Mouse (Mus musculus) liver (tissue): ENCODE measurements around the gene Gpc4.
A peak's percentile ranks its signal among the peaks of the same experiment; 100 is the strongest.

Source experiments
- DNase-seq: peaks from one replicate; pipeline ENCODE4 v3.0.0-alpha.2; 2020; ENCODE audit warnings: mixed read lengths

The Gpc4 gene

DNA sequence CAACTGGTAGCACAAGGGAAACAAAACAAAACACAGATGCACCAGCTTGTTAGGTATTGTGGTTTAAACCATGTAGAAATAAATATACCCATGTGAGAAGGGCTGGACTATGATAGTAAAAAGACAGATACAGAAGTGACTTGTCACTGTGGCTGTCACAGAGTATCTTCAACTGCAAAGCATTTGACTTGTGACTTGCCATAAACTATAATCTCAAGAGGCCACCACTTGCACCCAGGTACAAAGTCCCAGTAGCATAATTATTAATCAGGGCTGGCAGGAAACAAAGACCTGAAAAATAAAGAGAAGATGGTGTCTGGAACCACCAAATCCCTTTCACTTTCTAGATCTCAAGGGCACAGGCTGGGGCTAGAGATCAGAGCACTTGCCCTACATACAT lies 19.5 kb downstream of the Gpc4 start:
- no peak for DNase-seq

DNA sequence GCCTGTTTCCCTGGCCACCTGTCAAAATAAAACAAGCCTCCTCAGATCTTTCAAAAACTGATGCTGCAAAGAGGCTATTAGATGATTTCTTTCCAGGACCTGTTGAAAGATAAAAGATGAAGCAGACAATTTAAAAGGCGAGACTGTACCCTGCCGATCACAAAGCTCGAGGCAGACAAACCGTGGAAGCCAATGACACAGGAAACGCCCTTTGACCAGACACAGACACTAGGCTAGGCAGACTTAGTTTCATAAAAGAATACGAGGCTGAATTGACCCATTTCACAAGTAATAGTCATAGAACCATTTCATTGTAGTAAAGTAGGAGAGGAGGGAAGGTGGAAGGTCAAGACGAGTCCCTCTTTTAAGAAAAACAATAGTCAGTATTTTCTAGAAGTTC lies 20.6 kb downstream of the Gpc4 start:
- DNase-seq = no peak

GRCm38 (mm10) chrX:52140316-52140715 lies 24.7 kb downstream of the Gpc4 start:
- DNase-seq = no peak

DNA sequence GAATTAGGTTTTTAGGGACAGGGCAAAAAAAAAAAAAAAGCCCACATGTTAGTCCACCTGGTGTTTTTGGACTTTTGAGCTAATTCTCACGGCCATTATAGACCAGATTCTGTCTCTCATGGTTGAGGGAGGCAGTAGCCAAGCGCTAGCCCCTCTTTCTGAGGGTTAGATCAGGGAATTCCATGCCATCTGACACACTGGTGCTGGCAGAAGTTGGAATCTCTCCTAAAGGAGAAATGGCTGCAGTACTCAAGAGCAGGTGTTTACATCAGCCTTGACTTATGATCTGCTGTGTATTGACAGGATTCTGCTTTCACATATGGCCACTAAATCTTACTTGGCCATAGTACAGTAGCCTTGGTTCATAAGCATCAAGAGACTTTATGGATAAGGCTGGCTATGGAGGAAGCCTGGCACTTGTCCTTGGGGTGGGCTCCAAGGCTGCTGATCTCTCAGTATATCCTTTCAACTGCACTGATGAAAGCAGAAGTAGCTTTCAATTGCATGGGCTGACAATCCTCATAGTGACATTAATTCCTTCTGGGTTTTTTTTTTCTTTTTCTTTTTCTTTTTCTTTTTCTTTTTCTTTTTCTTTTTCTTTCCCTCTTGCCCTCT lies 26.5 kb downstream of the Gpc4 start:
- DNase-seq = no peak

DNA sequence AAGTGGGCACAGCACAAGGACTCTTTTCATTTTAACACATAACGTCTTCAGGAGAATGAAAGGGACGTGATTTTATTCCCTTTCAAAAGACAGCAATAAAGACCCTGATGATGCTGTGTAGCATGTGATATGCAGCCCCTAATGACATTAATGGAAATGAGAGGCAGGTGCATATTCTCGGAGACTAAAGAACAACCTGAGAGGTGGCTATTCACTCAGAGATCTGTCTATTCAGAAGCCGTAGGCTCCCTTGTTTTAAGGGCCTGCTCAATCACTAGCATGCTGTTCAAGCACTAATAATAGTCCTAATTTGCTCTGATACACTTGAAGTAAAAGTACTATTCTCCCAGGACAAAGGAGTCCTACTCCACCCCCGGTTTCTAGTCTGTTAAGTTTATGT lies 27.0 kb downstream of the Gpc4 start:
- DNase-seq = no peak

DNA sequence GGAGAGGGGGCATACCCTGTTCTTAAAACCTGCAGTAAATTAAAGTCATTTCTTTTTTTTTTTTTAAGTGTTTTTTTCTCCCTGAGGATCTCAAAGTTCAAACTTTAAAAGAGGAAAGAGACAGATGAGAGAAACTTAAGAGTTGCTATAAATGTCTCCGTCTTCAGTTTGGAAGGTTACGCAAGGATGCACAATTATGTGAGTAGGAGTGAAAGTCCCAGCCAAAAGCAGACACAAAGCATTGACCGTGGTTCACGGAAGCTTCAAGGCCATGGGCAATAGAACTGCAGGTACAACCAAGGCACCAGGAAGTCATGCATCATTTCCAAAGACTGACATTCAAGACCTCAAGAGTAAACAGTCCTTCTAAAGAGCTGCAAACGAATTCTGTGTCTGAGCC lies 28.5 kb downstream of the Gpc4 start:
- no peak for DNase-seq

DNA sequence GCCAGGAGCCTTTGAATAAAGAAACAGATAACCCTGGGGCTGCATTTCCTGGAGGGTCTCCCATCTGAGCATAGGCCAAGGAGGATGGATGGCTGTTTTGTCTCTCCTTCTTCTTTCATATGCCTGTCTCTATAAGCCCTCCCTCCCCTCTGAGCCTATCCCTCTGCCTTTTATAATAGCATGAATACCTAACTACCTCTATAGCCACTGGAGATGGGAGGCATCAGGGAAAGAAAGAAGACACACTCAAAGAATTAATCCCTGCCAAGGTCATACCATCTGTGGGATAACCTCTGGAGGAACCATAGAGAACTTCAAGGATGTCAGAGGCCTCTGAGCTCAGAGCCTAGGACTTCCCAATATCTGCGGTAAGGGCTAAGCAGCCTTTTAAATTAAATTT lies 35.4 kb downstream of the Gpc4 start:
- DNase-seq = no peak

- DNase-seq = no peak
Measured at GRCm38 (mm10) chrX:52128794-52129193, 36.3 kb downstream of the Gpc4 start.

DNA sequence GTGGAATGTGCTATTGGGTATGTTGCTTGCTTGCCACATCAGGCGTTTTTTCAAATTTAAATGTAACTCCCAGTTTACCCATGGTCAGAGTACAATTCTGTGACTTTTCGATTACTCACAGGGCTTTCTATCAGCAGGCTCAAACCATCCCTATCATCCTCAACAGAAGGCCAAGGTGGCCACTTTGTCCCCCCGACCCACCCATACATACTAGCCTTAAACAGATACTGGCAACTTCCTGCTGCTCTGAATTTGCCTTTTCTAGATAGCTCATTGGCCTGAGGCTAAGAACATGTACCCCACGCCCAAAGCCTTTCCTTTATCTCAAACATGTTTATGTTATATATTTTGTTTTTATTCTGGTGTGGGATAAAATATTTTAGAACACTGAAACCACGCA lies 51.4 kb downstream of the Gpc4 start:
- peak; percentile 15 for DNase-seq

DNA sequence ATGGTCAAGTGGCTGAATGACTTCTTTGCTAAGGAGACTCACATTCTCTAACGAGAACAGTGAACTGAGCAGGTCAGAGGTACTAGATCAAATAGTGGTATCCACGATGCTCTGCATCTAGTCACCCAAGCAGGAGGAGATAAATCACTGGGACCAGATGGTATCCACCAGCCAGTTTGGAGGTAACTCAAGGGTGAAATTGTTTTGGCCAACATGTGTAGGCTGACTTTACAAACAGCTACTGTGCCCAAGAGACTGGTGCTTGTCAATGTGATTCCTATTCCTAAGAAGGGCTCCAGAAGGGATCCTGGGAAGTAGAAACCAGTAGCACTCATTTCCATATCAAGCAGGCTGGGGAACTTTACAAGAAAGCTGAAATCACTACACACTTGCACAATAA lies 55.4 kb downstream of the Gpc4 start:
- DNase-seq = no peak

DNA sequence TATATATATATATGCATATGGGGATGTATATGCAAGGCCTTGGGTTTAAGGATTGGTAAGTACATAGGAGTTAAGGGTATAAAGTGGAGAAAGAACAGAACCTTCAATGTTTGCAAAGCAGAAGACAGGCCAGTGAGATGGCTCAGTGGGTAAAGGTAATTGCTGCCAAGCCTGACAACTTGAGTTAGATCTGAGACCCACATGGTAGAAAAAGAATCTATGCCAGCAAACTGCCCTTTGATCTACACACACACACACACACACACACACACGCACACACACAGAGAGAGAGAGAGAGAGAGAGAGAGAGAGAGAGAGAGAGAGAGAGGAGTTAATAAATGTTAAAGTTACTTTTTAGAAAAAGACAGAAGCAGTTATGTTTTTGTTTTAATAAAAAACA lies 56.1 kb downstream of the Gpc4 start:
- no peak for DNase-seq

DNA sequence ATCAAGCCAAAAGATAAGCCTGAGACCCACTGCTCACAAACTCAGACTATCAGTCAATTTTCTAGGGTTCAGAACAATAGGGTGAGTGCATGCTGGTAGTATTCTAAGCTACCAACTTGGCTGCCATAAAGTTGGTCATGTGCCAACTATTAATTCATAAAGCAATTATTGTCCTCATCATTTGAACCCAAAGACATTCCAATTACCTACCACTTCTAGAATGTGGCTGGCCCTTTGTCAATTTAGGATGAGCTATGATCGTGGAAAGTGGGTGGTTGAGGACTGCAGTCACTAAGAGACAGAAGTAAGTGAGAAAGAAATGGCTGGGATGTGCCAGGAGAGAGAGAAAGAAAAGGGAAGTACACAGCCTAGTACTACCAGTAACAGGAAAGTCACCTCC lies 61.3 kb downstream of the Gpc4 start:
- no peak for DNase-seq

DNA sequence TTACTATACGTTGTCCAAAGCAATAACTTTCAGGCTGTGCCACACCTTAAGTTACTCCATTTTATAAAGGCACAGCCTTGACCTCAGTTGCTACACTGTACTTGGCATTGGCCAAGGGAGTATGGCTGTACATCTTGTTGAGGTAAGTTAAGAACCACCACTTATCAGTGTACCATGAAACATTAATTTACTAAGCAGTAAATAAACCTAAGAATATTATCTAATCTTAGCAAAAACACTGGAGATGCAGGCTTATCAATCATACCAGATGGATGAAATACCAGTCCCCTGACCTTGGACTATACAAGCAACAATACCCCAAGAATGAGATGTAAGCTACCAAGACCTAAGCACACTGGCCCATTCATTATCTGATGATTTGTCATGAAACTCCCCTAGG lies 63.1 kb downstream of the Gpc4 start:
- DNase-seq = no peak

GRCm38 (mm10) chrX:52101445-52101844 lies 63.6 kb downstream of the Gpc4 start:
- peak; percentile 6 for DNase-seq

DNA sequence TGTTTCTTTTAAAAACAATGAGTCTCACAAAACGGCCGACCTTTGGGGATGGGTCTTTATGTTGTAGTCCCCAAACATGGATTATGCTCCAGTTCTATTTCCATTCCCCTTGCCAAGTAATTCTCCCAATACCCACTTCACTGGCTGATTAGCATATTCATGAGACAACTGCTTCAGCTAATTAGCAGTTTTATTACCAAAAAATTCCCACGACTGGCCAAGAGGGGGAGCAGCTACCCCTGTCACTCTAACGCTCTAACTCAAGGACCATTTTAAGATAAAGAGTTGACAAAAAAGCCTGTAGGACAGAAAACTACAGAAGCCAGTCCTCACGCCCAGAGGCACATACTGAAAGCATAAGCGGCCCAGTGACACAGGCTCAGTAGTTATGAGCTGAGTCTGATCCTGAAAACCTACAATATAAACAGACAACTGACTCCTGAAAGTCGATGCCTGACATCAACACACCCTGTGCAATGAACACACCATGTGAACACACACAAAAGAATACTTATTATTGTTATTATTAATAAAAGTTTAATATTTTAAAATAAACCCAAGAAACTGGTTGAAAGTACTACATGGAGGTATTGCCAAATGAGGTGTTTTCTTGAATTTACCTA lies 77.2 kb downstream of the Gpc4 start:
- DNase-seq = peak; percentile 43

GRCm38 (mm10) chrX:52086885-52087573 lies 78.0 kb downstream of the Gpc4 start:
- no peak for DNase-seq

GRCm38 (mm10) chrX:52083557-52083956 lies 81.5 kb downstream of the Gpc4 start:
- no peak for DNase-seq

- DNase-seq = no peak
Measured at GRCm38 (mm10) chrX:52072410-52072809, 92.6 kb downstream of the Gpc4 start.

DNA sequence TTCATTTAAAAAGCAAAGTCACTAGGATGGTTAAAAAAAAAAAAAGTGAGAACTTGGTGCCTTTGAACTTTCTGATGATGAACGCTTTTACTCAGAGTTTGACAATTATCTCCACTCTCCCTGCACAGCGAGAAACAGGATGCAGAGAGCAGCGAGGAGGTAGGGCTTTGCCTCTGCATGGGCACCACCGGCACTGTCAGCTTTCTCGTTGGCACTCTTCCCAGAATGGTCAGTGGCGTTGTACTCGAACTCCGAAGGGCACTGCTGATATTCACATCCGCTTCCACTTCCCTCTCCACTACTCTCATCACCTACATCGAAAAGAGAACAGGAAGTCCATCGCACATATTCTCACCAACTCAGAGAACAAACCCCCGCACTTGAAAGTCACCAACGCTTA lies 111.6 kb downstream of the Gpc4 start:
- DNase-seq = no peak

DNA sequence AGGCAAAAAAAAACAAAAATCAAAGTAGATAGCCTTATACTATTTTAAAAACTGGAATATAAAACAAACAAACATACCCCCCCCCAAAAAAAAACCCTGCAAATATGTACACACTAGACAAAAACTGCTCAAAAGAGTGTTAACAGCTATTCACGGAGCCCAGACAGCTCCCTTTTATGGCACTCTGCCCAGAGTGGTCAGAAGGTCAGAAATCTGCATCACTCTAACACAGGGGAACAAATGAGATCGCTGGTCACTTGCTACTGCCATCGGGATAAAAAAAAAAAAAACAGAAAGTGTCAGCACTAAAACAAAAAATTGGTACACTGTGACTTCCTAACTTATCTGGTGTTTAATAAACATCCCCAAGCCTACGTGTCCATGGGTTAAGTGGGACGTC lies 113.0 kb downstream of the Gpc4 start:
- no peak for DNase-seq

GRCm38 (mm10) chrX:52050941-52051340 lies 114.1 kb downstream of the Gpc4 start:
- DNase-seq = no peak

GRCm38 (mm10) chrX:52039875-52040274 lies 125.2 kb downstream of the Gpc4 start:
- no peak for DNase-seq

GRCm38 (mm10) chrX:52030146-52030545 lies 134.9 kb downstream of the Gpc4 start:
- DNase-seq = no peak

- peak; percentile 4 for DNase-seq
Measured at GRCm38 (mm10) chrX:52017660-52018059, 147.4 kb downstream of the Gpc4 start.
